Mouse (Mus musculus) cerebellum, adult 11 months (tissue): ENCODE data around the gene Cd68.
"Not testable (repeated sequence)": the region's sequence is repeated elsewhere in the genome, so short reads cannot be mapped to it uniquely, and the experiment has no call there.

Source experiments
- DNase-seq: peaks from one replicate; pipeline ENCODE4 v3.0.0; 2022

Gene Cd68

GRCm38 (mm10) chr11:69665457-69665960, 444 bp downstream of the Cd68 start:
- no peak for DNase-seq

GRCm38 (mm10) chr11:69664841-69665240, 1.1 kb downstream of the Cd68 start:
- no peak for DNase-seq

GRCm38 (mm10) chr11:69663795-69664194, 2.2 kb downstream of the Cd68 start:
- DNase-seq = no peak

- DNase-seq = no peak
Measured at GRCm38 (mm10) chr11:69662967-69663671, 2.8 kb downstream of the Cd68 start.

GRCm38 (mm10) chr11:69662213-69662966, 3.6 kb downstream of the Cd68 start, which contains the start of gene Mpdu1:
Gene Mpdu1, minus strand, starts transcription at chr11:69662642.
- DNase-seq = peak; percentile 94

- no peak for DNase-seq
Measured at GRCm38 (mm10) chr11:69661221-69661881, 4.6 kb downstream of the Cd68 start.

GRCm38 (mm10) chr11:69657462-69657881, 8.5 kb downstream of the Cd68 start:
- DNase-seq = no peak

GRCm38 (mm10) chr11:69656617-69657461, 9.1 kb downstream of the Cd68 start:
- no peak for DNase-seq

GRCm38 (mm10) chr11:69656065-69656455, 9.9 kb downstream of the Cd68 start:
- DNase-seq = no peak

GRCm38 (mm10) chr11:69655264-69656064, 10.5 kb downstream of the Cd68 start, which contains the start of gene Sox15:
Gene Sox15, plus strand, starts transcription at chr11:69655314.
- DNase-seq = peak; percentile 72

GRCm38 (mm10) chr11:69654760-69655159, 11.2 kb downstream of the Cd68 start:
- DNase-seq = no peak

GRCm38 (mm10) chr11:69653399-69653798, 12.6 kb downstream of the Cd68 start:
- no peak for DNase-seq

- no peak for DNase-seq
Measured at GRCm38 (mm10) chr11:69645860-69646259, 20.1 kb downstream of the Cd68 start.

- DNase-seq = no peak
Measured at GRCm38 (mm10) chr11:69635471-69635870, 30.5 kb downstream of the Cd68 start.

GRCm38 (mm10) chr11:69633128-69633866, 32.7 kb downstream of the Cd68 start:
- DNase-seq = peak; percentile 70

GRCm38 (mm10) chr11:69632284-69633089, 33.5 kb downstream of the Cd68 start, which contains the start of gene Fxr2:
Gene Fxr2, plus strand, starts transcription at chr11:69632990.
- peak; percentile 100 for DNase-seq

GRCm38 (mm10) chr11:69629802-69630201, 36.2 kb downstream of the Cd68 start:
- DNase-seq = no peak

GRCm38 (mm10) chr11:69628286-69628685, 37.7 kb downstream of the Cd68 start:
- DNase-seq = peak; percentile 78

- DNase-seq = not testable (repeated sequence)
Measured at GRCm38 (mm10) chr11:69624339-69624738, 41.6 kb downstream of the Cd68 start.

- DNase-seq = no peak
Measured at GRCm38 (mm10) chr11:69623006-69623405, 42.9 kb downstream of the Cd68 start.
